Mouse (Mus musculus) limb, embryonic 10.5 days (tissue): ENCODE data around the gene Dag1. TPM values are rescaled to one million over a fixed set of nuclear protein-coding genes. Genes with fewer than 3 reads are reported as not detected.
"Not testable (repeated sequence)": the region's sequence is repeated elsewhere in the genome, so short reads cannot be mapped to it uniquely, and the experiment has no call there.

Experiments used
- DNase-seq: peaks from one replicate; pipeline ENCODE4 v3.0.0-alpha.2; 2017; ENCODE audit warnings: low spot score
- H3K27ac ChIP-seq: fragments of 300-500 bp; sonication (generic); 2 replicates; pipeline ENCODE4 v1.5.1; 2016; ENCODE audit warnings: mild to moderate bottlenecking
- H3K27me3 ChIP-seq: fragments of 300-500 bp; sonication (generic); 2 replicates; pipeline ENCODE4 v1.6.1; 2016; ENCODE audit warnings: low read depth, mild to moderate bottlenecking; ENCODE audit not compliant: poor library complexity, severe bottlenecking
- H3K36me3 ChIP-seq: fragments of 300-500 bp; sonication (generic); 2 replicates; pipeline ENCODE4 v1.6.1; 2016; ENCODE audit warnings: mild to moderate bottlenecking, moderate library complexity
- H3K4me1 ChIP-seq: fragments of 300-500 bp; sonication (generic); 2 replicates; pipeline ENCODE4 v1.6.1; 2016
- H3K4me3 ChIP-seq: fragments of 300-500 bp; sonication (generic); 2 replicates; pipeline ENCODE4 v1.5.1; 2016; ENCODE audit warnings: mild to moderate bottlenecking, moderate library complexity
- H3K9me3 ChIP-seq: fragments of 300-500 bp; sonication (generic); replicated peaks from 2 replicates; pipeline ENCODE4 v1.6.1; 2016; ENCODE audit warnings: mild to moderate bottlenecking
- WGBS: fragments of 180-500 bp; shearing (Covaris S2); methylation state at CpG from one replicate; pipeline ENCODE4 v1.1.7; 2016; 5-methylcytosine and 5-hydroxymethylcytosine counted together
- polyA plus RNA-seq: library from polyadenylated mRNA; unstranded; fragments of >200 nt; fragmentation: Nextera tagmentation; extraction: Ambion mirVana; gene quantifications from 2 replicates; pipeline ENCODE4 v1.2.1, GENCODE M21; 2016

The Dag1 gene
- polyA plus RNA-seq, 1 experiment from 2014 or later: 59.6 TPM

GRCm38 (mm10) chr9:108289347-108289746, 25.6 kb upstream of the Dag1 start:
- no peak for DNase-seq
- peak overlapping the region; percentile 90 for H3K27ac ChIP-seq
- peaks cover 7% of the 10 kb centered on the region for H3K36me3 ChIP-seq
- WGBS: 68% methylated on average over 2 of the region's 2 CpGs
- peak overlapping the region; percentile 67 for H3K4me3 ChIP-seq
- no peaks in the 10 kb centered on the region for H3K9me3 ChIP-seq
- H3K4me1 ChIP-seq: peaks cover 14% of the 10 kb centered on the region
- H3K27me3 ChIP-seq: no peaks in the 10 kb centered on the region

GRCm38 (mm10) chr9:108287526-108288238, 23.9 kb upstream of the Dag1 start:
- not testable (repeated sequence) for H3K4me3 ChIP-seq, DNase-seq, H3K27me3 ChIP-seq, H3K9me3 ChIP-seq, H3K27ac ChIP-seq, H3K36me3 ChIP-seq
- 82% methylated on average over 6 of the region's 6 CpGs for WGBS
- H3K4me1 ChIP-seq: peaks cover 14% of the 10 kb centered on the region

GRCm38 (mm10) chr9:108284410-108284809, 20.7 kb upstream of the Dag1 start:
- H3K4me3 ChIP-seq: no peak overlapping the region
- no peaks in the 10 kb centered on the region for H3K27me3 ChIP-seq
- DNase-seq: peak; percentile 66
- 15% methylated on average over 6 of the region's 6 CpGs for WGBS
- H3K27ac ChIP-seq: no peak overlapping the region
- H3K4me1 ChIP-seq: peaks cover 4% of the 10 kb centered on the region; the same call in 1 of the 2 replicates
- no peaks in the 10 kb centered on the region for H3K36me3 ChIP-seq
- no peaks in the 10 kb centered on the region for H3K9me3 ChIP-seq

- H3K27me3 ChIP-seq: no peaks in the 10 kb centered on the region
- DNase-seq: no peak
- no peak overlapping the region for H3K4me3 ChIP-seq
- no peak overlapping the region for H3K27ac ChIP-seq
- peaks cover 4% of the 10 kb centered on the region; the same call in 1 of the 2 replicates for H3K4me1 ChIP-seq
- WGBS: 53% methylated on average over 8 of the region's 8 CpGs
- no peaks in the 10 kb centered on the region for H3K9me3 ChIP-seq
- no peaks in the 10 kb centered on the region for H3K36me3 ChIP-seq
Measured at GRCm38 (mm10) chr9:108280071-108280828, 16.5 kb upstream of the Dag1 start.

GRCm38 (mm10) chr9:108278697-108279450, 15.1 kb upstream of the Dag1 start:
- Histone ChIP-seq H3K27me3 (no peaks in the 10 kb centered on the region), H3K4me1 (peaks cover 11% of the 10 kb centered on the region), H3K4me3 (no peak overlapping the region), H3K36me3 (no peaks in the 10 kb centered on the region), H3K27ac (no peak overlapping the region), H3K9me3 (no peaks in the 10 kb centered on the region)
- 72% methylated on average over 10 of the region's 10 CpGs for WGBS
- no peak for DNase-seq

- WGBS: 69% methylated on average over 6 of the region's 6 CpGs
- H3K36me3 ChIP-seq: no peaks in the 10 kb centered on the region
- H3K27me3 ChIP-seq: no peaks in the 10 kb centered on the region
- H3K4me1 ChIP-seq: peaks cover 22% of the 10 kb centered on the region
- DNase-seq: no peak
- no peak overlapping the region for H3K27ac ChIP-seq
- no peaks in the 10 kb centered on the region for H3K9me3 ChIP-seq
- no peak overlapping the region for H3K4me3 ChIP-seq
Measured at GRCm38 (mm10) chr9:108275331-108275659, 11.5 kb upstream of the Dag1 start.

- H3K4me3 ChIP-seq: no peak overlapping the region
- H3K27ac ChIP-seq: no peak overlapping the region
- no peaks in the 10 kb centered on the region for H3K9me3 ChIP-seq
- WGBS: 78% methylated on average over 5 of the region's 5 CpGs
- DNase-seq: no peak
- no peaks in the 10 kb centered on the region for H3K36me3 ChIP-seq
- no peaks in the 10 kb centered on the region for H3K27me3 ChIP-seq
- peaks cover 18% of the 10 kb centered on the region; the same call in 1 of the 2 replicates for H3K4me1 ChIP-seq
Measured at GRCm38 (mm10) chr9:108274476-108275330, 10.9 kb upstream of the Dag1 start.

GRCm38 (mm10) chr9:108273485-108273884, 9.7 kb upstream of the Dag1 start:
- H3K9me3 ChIP-seq: no peaks in the 10 kb centered on the region
- H3K4me3 ChIP-seq: no peak overlapping the region
- whole genome bisulfite sequencing: 82% methylated on average over 4 of the region's 4 CpGs
- H3K27me3 ChIP-seq: no peaks in the 10 kb centered on the region
- no peak overlapping the region for H3K27ac ChIP-seq
- H3K4me1 ChIP-seq: peaks cover 18% of the 10 kb centered on the region; the same call in 1 of the 2 replicates
- no peaks in the 10 kb centered on the region for H3K36me3 ChIP-seq
- no peak for DNase-seq

- no peak overlapping the region for H3K4me3 ChIP-seq
- no peaks in the 10 kb centered on the region for H3K36me3 ChIP-seq
- no peak for DNase-seq
- no peaks in the 10 kb centered on the region for H3K27me3 ChIP-seq
- H3K4me1 ChIP-seq: peaks cover 18% of the 10 kb centered on the region; the same call in 1 of the 2 replicates
- 64% methylated on average over 5 of the region's 5 CpGs for WGBS
- no peaks in the 10 kb centered on the region for H3K9me3 ChIP-seq
- H3K27ac ChIP-seq: peak overlapping the region; percentile 3; the same call in 1 of the 2 replicates
Measured at GRCm38 (mm10) chr9:108272691-108273090, 8.9 kb upstream of the Dag1 start.

GRCm38 (mm10) chr9:108271941-108272340, 8.2 kb upstream of the Dag1 start:
- Histone ChIP-seq H3K9me3 (no peaks in the 10 kb centered on the region), H3K27me3 (no peaks in the 10 kb centered on the region), H3K27ac (no peak overlapping the region), H3K4me3 (no peak overlapping the region), H3K4me1 (peaks cover 18% of the 10 kb centered on the region; the same call in 1 of the 2 replicates), H3K36me3 (no peaks in the 10 kb centered on the region)
- peak; percentile 37 for DNase-seq
- WGBS: 30% methylated on average over 2 of the region's 2 CpGs

- not testable (repeated sequence) for H3K4me3 ChIP-seq, H3K9me3 ChIP-seq, DNase-seq, H3K27me3 ChIP-seq, H3K36me3 ChIP-seq, H3K27ac ChIP-seq
- 86% methylated on average over 7 of the region's 7 CpGs for WGBS
- H3K4me1 ChIP-seq: peaks cover 32% of the 10 kb centered on the region
Measured at GRCm38 (mm10) chr9:108268701-108269100, 4.9 kb upstream of the Dag1 start.

GRCm38 (mm10) chr9:108267691-108268090, 3.9 kb upstream of the Dag1 start:
- Histone ChIP-seq H3K36me3 (no peaks in the 10 kb centered on the region), H3K9me3 (no peaks in the 10 kb centered on the region), H3K4me3 (no peak overlapping the region), H3K27ac (no peak overlapping the region), H3K4me1 (peaks cover 36% of the 10 kb centered on the region), H3K27me3 (no peaks in the 10 kb centered on the region)
- no peak for DNase-seq
- WGBS: 94% methylated on average over 7 of the region's 7 CpGs
